Mouse (Mus musculus) intestine, postnatal 0 days (tissue): ENCODE results near the gene Lrrk1. TPM values are rescaled to one million over a fixed set of nuclear protein-coding genes. Genes with fewer than 3 reads are reported as not detected.

ENCODE experiments used
- ATAC-seq: fragments of 200-750 bp; cut with Nextera tagmentation; 2 replicates; pipeline ENCODE4 v1.8.0; 2017; ENCODE audit warnings: mild to moderate bottlenecking, moderate TSS enrichment, moderate library complexity
- H3K27ac ChIP-seq: fragments of 300-500 bp; sonication (generic); 2 replicates; pipeline ENCODE4 v1.5.1; 2014; ENCODE audit warnings: mild to moderate bottlenecking, low read depth, low read length, moderate library complexity
- H3K27me3 ChIP-seq: fragments of 300-500 bp; sonication (generic); replicated peaks from 2 replicates; pipeline ENCODE4 v1.6.1; 2014; ENCODE audit warnings: low read length, mixed read lengths; ENCODE audit not compliant: control insufficient read depth, insufficient read depth
- H3K36me3 ChIP-seq: fragments of 300-500 bp; sonication (generic); 2 replicates; pipeline ENCODE4 v1.6.1; 2014; ENCODE audit warnings: mild to moderate bottlenecking, moderate library complexity; ENCODE audit not compliant: control insufficient read depth, insufficient read depth
- H3K4me1 ChIP-seq: fragments of 300-500 bp; sonication (generic); replicated peaks from 2 replicates; pipeline ENCODE4 v1.6.1; 2014; ENCODE audit warnings: antibody characterized with exemption, low read length, mixed read lengths; ENCODE audit not compliant: control insufficient read depth, insufficient read depth
- H3K4me2 ChIP-seq: fragments of 300-500 bp; sonication (generic); replicated peaks from 2 replicates; pipeline ENCODE4 v1.6.1; 2014; ENCODE audit warnings: low read depth, mild to moderate bottlenecking, moderate library complexity
- H3K4me3 ChIP-seq: fragments of 300-500 bp; sonication (generic); 2 replicates; pipeline ENCODE4 v1.5.1; 2014; ENCODE audit warnings: low read depth, low read length
- H3K9ac ChIP-seq: fragments of 300-500 bp; sonication (generic); 2 replicates; pipeline ENCODE4 v1.6.1; 2014; ENCODE audit warnings: mild to moderate bottlenecking, low read depth, low read length
- H3K9me3 ChIP-seq: fragments of 300-500 bp; sonication (generic); 2 replicates; pipeline ENCODE4 v1.6.1; 2016; ENCODE audit warnings: mixed run types; ENCODE audit not compliant: control insufficient read depth
- CTCF ChIP-seq: sonication (generic); IDR thresholded peaks from 2 replicates; pipeline ENCODE4 v1.5.1; 2016; ENCODE audit warnings: low read depth, mild to moderate bottlenecking, control low read depth, antibody characterized with exemption, moderate library complexity
- WGBS: fragments of 180-500 bp; shearing (Covaris S2); extraction: QIAGEN DNeasy Blood & Tissue Kit; methylation state at CpG from one replicate; pipeline ENCODE4 v1.1.7; 2014; 5-methylcytosine and 5-hydroxymethylcytosine counted together
- polyA plus RNA-seq: library from polyadenylated mRNA; unstranded; fragments of >200 nt; fragmentation: Nextera tagmentation; extraction: Ambion mirVana; gene quantifications from 2 replicates; pipeline ENCODE4 v1.2.1, GENCODE M21; 2015

The Lrrk1 gene
- polyA plus RNA-seq, 1 experiment from 2014 or later = 6.1 TPM

DNA sequence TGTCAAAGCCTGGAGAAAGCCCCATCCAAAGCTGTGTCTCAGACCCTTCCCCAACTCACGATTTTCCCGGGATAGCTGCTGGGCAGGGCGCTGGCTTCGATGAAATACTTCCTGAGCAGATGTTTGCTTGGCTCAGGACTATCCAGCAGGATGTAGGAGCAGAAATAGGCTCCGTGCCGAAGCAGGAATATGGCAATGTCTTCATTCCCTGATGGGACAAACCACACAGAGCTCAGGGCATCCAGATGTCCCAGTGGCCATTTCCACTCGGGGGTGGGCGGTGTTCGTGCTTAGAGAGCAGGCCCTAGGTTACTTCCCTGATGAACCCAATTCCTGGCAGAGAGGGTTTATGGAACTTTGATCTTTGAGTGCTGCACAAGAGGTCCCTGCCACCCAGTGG lies 57.5 kb downstream of the Lrrk1 start:
- Histone ChIP-seq H3K4me2 (no peak overlapping the region), H3K4me1 (no peaks in the 10 kb centered on the region), H3K4me3 (no peak overlapping the region), H3K9me3 (no peaks in the 10 kb centered on the region), H3K9ac (no peak overlapping the region), H3K36me3 (peaks cover 46% of the 10 kb centered on the region), H3K27me3 (no peaks in the 10 kb centered on the region), H3K27ac (no peak overlapping the region)
- no peak for TF ChIP-seq CTCF
- no peak for ATAC-seq
- 81% methylated on average over 9 of the region's 9 CpGs for WGBS

DNA sequence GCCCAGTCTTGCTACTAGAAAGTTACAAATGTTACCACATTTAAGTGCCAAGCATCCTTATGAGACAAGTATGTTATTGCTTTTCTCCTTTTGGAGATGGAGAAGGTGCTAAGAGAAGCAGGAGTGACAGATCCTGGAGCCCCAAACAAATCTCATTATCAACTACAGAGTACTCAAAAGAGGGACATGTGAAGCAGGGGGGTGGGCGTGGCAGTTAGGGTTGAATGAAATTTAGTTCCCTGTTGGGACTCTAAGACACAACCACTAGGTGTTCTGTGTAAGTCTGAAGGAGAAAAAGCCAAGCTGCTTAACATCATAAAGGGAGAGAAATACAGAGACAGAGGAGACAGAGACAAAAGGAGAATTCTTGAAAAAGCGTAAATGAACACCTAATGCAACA lies 60.6 kb downstream of the Lrrk1 start:
- Histone ChIP-seq H3K4me2 (no peak overlapping the region), H3K9me3 (no peaks in the 10 kb centered on the region), H3K27me3 (no peaks in the 10 kb centered on the region), H3K27ac (no peak overlapping the region), H3K4me1 (no peaks in the 10 kb centered on the region), H3K36me3 (peaks cover 41% of the 10 kb centered on the region), H3K4me3 (no peak overlapping the region), H3K9ac (no peak overlapping the region)
- no peak for ATAC-seq
- no peak for TF ChIP-seq CTCF
- WGBS = 87% methylated on average over 2 of the region's 2 CpGs

DNA sequence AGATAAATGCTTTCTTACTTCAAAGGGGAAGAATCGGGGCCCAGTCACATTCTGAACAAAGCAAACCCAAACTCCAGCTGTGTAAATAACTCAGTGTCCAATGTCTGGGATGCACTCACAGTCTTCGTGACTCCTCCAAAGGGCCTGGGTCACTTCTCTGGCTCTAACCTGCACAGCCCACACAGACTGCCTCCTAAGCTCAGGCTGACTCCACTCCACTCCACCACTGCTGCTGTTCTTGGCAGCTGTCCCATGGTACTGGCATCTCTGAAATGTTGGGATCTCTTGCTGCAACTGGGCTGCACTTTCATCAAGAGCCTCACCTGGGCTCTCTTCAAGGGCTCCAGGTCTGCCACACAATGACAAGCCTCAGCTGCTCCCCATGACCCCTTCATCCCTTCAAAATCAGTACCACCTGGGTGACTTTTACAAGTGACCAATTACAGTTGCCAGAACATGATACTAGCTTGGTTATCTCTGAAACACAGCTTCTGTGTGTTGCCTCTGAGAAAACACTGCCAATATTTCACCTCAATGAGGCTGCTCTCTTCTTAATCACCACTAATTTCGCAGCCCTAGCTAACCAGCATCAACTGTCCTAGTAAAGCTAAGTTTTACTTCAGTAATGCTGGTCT lies 62.6 kb downstream of the Lrrk1 start:
- no peak overlapping the region for H3K4me3 ChIP-seq
- no peak for ATAC-seq
- no peaks in the 10 kb centered on the region for H3K9me3 ChIP-seq
- H3K4me2 ChIP-seq = no peak overlapping the region
- H3K9ac ChIP-seq = no peak overlapping the region
- H3K36me3 ChIP-seq = peaks cover 27% of the 10 kb centered on the region
- WGBS = 63% methylated on average over 3 of the region's 3 CpGs
- no peak overlapping the region for H3K27ac ChIP-seq
- no peak for TF ChIP-seq CTCF
- no peaks in the 10 kb centered on the region for H3K4me1 ChIP-seq
- H3K27me3 ChIP-seq = no peaks in the 10 kb centered on the region

DNA sequence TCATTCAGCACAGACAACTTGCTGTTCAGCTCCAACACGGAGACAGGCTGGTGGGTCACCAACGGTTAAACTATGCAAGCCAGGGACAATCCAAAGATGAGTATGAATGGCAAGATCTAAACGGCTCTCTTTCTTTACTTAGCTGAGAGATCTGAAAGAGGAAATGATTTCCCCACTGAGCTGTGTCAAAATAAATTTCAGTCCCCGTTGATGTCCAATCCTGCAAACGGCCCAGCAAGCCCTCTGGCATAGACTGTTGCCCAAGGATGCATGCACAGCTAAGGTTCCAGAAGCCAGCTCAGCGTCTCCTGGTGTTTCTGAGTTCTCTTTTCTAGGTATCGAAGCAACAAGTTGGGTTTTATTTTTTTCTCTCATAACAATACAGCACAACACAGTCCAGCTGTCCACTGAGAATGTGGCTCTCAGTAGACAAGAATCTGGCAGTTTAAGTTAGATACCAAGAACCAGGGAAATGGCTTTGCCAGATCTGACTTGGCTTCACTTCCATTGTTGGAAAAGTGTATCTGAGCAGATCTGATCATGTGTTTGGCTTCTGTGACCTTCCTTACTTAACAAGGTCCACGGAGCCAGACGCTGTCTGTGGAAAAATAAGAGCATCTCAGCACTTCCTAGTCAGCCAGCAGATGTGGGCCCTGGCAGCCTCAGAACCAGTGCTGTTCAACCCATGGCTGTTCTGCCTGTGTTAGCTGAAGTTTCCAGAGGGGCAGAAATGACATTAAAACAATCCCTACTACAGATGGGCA lies 64.7 kb downstream of the Lrrk1 start:
- Histone ChIP-seq H3K4me1 (no peaks in the 10 kb centered on the region), H3K9ac (no peak overlapping the region), H3K27ac (no peak overlapping the region), H3K4me3 (no peak overlapping the region), H3K36me3 (peaks cover 31% of the 10 kb centered on the region), H3K9me3 (no peaks in the 10 kb centered on the region), H3K27me3 (no peaks in the 10 kb centered on the region), H3K4me2 (no peak overlapping the region)
- ATAC-seq = no peak
- WGBS = 74% methylated on average over 9 of the region's 9 CpGs
- no peak for TF ChIP-seq CTCF

DNA sequence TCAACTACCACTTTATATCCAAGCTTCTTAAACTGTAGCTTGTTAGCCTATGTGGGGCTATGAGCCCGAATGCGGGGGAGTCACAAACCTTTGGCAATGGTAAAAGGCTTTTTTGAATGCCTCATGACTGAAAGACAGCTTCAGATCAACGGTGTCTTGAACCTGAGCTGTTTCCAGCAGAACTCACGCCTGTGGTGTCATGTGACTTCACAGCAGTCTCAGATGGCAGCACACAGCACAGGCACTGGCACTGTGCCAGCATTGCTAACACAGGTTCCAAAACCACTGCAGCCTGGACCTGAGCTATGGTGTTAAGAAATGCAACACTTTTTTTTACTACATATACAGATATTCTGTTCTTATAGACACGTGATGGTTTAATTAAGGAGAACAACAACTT lies 67.2 kb downstream of the Lrrk1 start:
- Histone ChIP-seq H3K9ac (no peak overlapping the region), H3K4me3 (no peak overlapping the region), H3K4me2 (no peak overlapping the region), H3K36me3 (peaks cover 21% of the 10 kb centered on the region; the same call in 1 of the 2 replicates), H3K27me3 (no peaks in the 10 kb centered on the region), H3K27ac (no peak overlapping the region), H3K9me3 (no peaks in the 10 kb centered on the region), H3K4me1 (no peaks in the 10 kb centered on the region)
- no peak for TF ChIP-seq CTCF
- ATAC-seq = no peak
- 53% methylated on average over 5 of the region's 5 CpGs for WGBS

DNA sequence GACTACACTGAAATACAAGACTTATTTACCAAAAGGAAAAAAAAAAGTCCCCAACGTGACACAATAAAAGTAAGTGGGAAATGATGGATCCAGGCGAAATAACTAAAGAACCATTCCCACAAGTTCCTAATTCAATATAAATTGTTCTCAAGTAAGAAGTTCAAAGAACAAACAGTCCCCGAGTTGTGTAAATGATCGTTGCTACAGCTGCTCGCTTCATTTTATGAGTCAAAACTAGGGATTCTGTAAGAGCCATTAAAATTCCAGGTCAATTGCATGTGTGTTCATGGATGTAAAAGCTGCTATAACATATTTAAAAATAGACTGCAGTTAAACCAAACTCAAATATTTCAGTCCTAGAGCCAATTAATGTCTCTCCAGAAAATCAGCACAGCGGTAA lies 70.0 kb downstream of the Lrrk1 start:
- no peak overlapping the region for H3K9ac ChIP-seq
- no peaks in the 10 kb centered on the region for H3K4me1 ChIP-seq
- no peaks in the 10 kb centered on the region for H3K9me3 ChIP-seq
- peaks cover 20% of the 10 kb centered on the region for H3K36me3 ChIP-seq
- TF ChIP-seq CTCF = no peak
- no peak overlapping the region for H3K27ac ChIP-seq
- no peak for ATAC-seq
- H3K4me3 ChIP-seq = no peak overlapping the region
- no peaks in the 10 kb centered on the region for H3K27me3 ChIP-seq
- 75% methylated on average over 6 of the region's 6 CpGs for WGBS
- no peak overlapping the region for H3K4me2 ChIP-seq
